Comparison of ENCODE assay signal across 30 mouse cellular contexts in the genomic region with DNA sequence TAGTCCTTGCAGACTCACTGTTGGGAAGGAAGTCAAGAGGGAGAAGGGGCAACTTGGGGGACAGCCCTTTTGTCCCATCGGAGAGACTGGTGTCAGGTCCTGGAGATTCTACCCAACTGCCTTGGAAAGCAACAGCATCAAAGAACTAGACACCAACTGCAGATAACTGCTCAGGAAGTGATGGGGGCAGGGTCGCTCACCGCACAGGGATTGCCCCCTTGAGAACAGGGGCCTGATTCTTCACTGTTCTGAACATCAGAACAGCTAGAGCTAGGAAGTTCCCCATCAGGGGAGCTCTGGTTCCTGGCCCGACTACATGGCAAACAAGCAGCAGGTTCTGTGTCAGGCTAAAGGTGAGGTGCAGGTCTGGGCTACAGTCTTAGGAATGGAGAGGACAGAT. TPM values are rescaled to one million over a fixed set of nuclear protein-coding genes. Genes with fewer than 3 reads are reported as not detected.
DNase-seq lines count a peak whose midpoint lies in the region; ATAC-seq and TF ChIP-seq lines count a peak whose summit lies in the region.
"Had no signal": no experiment of that assay in that cellular context is flagged by ENCODE, and none has a peak within 500 bp of the region (broad histone marks: within the 10 kb centered on the region; RNA-seq: fewer than 3 reads in every experiment).

No protein-coding gene starts in this region.

- no peaks in the 10 kb centered on the region for H3K27me3 ChIP-seq in intestine, postnatal 0 days (replicated peaks; ENCODE audit: control insufficient read depth, insufficient read depth, low read length)
- H3K27me3 ChIP-seq: heart, embryonic 13.5 days; midbrain, embryonic 13.5 days; neural tube, embryonic 15.5 days; stomach, embryonic 15.5 days had no signal

- H3K9ac ChIP-seq in intestine, postnatal 0 days (ENCODE audit: low read depth, low read length): no peak overlapping the region
- H3K9ac ChIP-seq: heart, embryonic 13.5 days; liver, embryonic 14.5 days; midbrain, embryonic 13.5 days; neural tube, embryonic 15.5 days; stomach, embryonic 15.5 days had no signal

- TF ChIP-seq CTCF in intestine, postnatal 0 days (IDR thresholded peaks at IDR 0.05; ENCODE audit: low read depth): no peak

- H3K79me2 ChIP-seq in macrophage (ENCODE audit: inconsistent target): no peaks in the 10 kb centered on the region

- no peak overlapping the region for H3K4me2 ChIP-seq in intestine, postnatal 0 days (replicated peaks; ENCODE audit: low read depth)
- H3K4me2 ChIP-seq: heart, embryonic 13.5 days; midbrain, embryonic 13.5 days; neural tube, embryonic 15.5 days; stomach, embryonic 15.5 days had no signal

- peak overlapping the region; percentile 79 for H3K27ac ChIP-seq in macrophage
- no peak overlapping the region for H3K27ac ChIP-seq in intestine, postnatal 0 days (ENCODE audit: low read depth, low read length)
- H3K27ac ChIP-seq: heart, adult 2 months; heart, embryonic 13.5 days; liver, embryonic 14.5 days; midbrain, embryonic 13.5 days; neural tube, embryonic 15.5 days; stomach, embryonic 15.5 days had no signal

- H3K36me3 ChIP-seq in macrophage (ENCODE audit: inconsistent target): no peaks in the 10 kb centered on the region
- H3K36me3 ChIP-seq in intestine, postnatal 0 days (ENCODE audit: control insufficient read depth, insufficient read depth): no peaks in the 10 kb centered on the region
- H3K36me3 ChIP-seq: heart, embryonic 13.5 days; midbrain, embryonic 13.5 days; neural tube, embryonic 15.5 days; stomach, embryonic 15.5 days had no signal

- ATAC-seq in activated CD4-positive, CD25-positive, alpha-beta regulatory T cell, adult 4 months: peak; percentile 72
- no peak for ATAC-seq in intestine, postnatal 0 days
- ATAC-seq: forebrain, embryonic 16.5 days; hindbrain, embryonic 16.5 days; intestine, embryonic 16.5 days; midbrain, embryonic 13.5 days had no signal

- no peaks in the 10 kb centered on the region for H3K9me3 ChIP-seq in intestine, postnatal 0 days (ENCODE audit: control insufficient read depth)
- H3K9me3 ChIP-seq: heart, embryonic 13.5 days; midbrain, embryonic 13.5 days; neural tube, embryonic 15.5 days; stomach, embryonic 15.5 days had no signal

- peak; percentile 46 for DNase-seq in CD4-positive helper T cell, adult 2 months (ENCODE audit: low read depth, low spot score)
- DNase-seq in thymus, postnatal 25 days: peak; percentile 51
- DNase-seq in left cerebral cortex, adult 11 months (ENCODE audit: low spot score): no peak
- DNase-seq in lung, postnatal 25 days (ENCODE audit: low spot score): no peak
- DNase-seq: adrenal gland, adult 8-10 months; cerebellum, adult 11-12 months; cerebellum, adult 9-11 months; heart, adult 2 months; heart, postnatal 14 days; kidney, adult 9 months; kidney, postnatal 10 days; layer of hippocampus, adult 9-11 months; liver; lung, adult 2 months; lung, postnatal 10 days; retina, postnatal 1 day; right cerebral cortex, postnatal 14 days had no signal

- H3K4me3 ChIP-seq in macrophage (ENCODE audit: inconsistent target): no peak overlapping the region
- no peak overlapping the region for H3K4me3 ChIP-seq in intestine, postnatal 0 days (ENCODE audit: low read depth, low read length)
- H3K4me3 ChIP-seq: erythroblast, embryonic 14.5 days; heart, adult 2 months; heart, embryonic 13.5 days; midbrain, embryonic 13.5 days; neural tube, embryonic 15.5 days; stomach, embryonic 15.5 days had no signal

- 42% methylated on average over 4 of the region's 4 CpGs for WGBS in macrophage (ENCODE audit: missing documents)
- WGBS in intestine, postnatal 0 days: 81% methylated on average over 4 of the region's 4 CpGs

- no peaks in the 10 kb centered on the region for H3K4me1 ChIP-seq in intestine, postnatal 0 days (replicated peaks; ENCODE audit: control insufficient read depth, insufficient read depth, low read length)
- H3K4me1 ChIP-seq: heart, embryonic 13.5 days; midbrain, embryonic 13.5 days; neural tube, embryonic 15.5 days; stomach, embryonic 15.5 days had no signal

RNA-seq across cellular contexts. Expression of a gene that starts 19.8 kb away (rescaled TPM):
- polyA plus RNA-seq in activated CD4-positive, CD25-positive, alpha-beta regulatory T cell, adult 4 months (2017; shearing (Covaris generic)): 100 to 1,000 TPM in 1 of 2 experiments, 10 to 100 TPM in 1; 87.9 to 139 TPM
- 100 to 1,000 TPM; 113 to 961 (median 353) TPM for total RNA-seq in macrophage (2018; cell fraction: chromatin; rRNA removed)
- total RNA-seq in macrophage (2018; cell fraction: cytosol; rRNA removed): 1,000 to 10,000 TPM in 2 of 26 experiments, 100 to 1,000 TPM in 24; 241 to 1,186 (median 606) TPM
- 1,000 to 10,000 TPM in 7 of 26 experiments, 100 to 1,000 TPM in 19; 164 to 1,820 (median 786) TPM for total RNA-seq in macrophage (2018; cell fraction: nucleus; rRNA removed)
- 132 to 265 TPM (median 207 TPM) in 3 replicates for polyA plus RNA-seq in macrophage (2018)
- 2.8 and 2.9 TPM in 2 replicates for polyA plus RNA-seq in intestine, postnatal 0 days (2015; fragmentation: Nextera tagmentation; extraction: Ambion mirVana)

RNA-seq across cellular contexts. Expression of a gene that starts 48.5 kb away (rescaled TPM):
- 10 to 100 TPM in 1 of 2 experiments, 1 to 10 TPM in 1; 6.3 to 14.2 TPM for polyA plus RNA-seq in activated CD4-positive, CD25-positive, alpha-beta regulatory T cell, adult 4 months (2017; shearing (Covaris generic))
- 1 to 10 TPM in 18 of 26 experiments, under 1 TPM in 7, not detected in 1; 0.25 to 6.0 (median 1.6) TPM for total RNA-seq in macrophage (2018; cell fraction: chromatin; rRNA removed)
- total RNA-seq in macrophage (2018; cell fraction: cytosol; rRNA removed): 1 to 10 TPM in 19 of 26 experiments, under 1 TPM in 7; 0.49 to 4.4 (median 1.9) TPM
- total RNA-seq in macrophage (2018; cell fraction: nucleus; rRNA removed): 1 to 10 TPM in 23 of 26 experiments, under 1 TPM in 3; 0.25 to 7.7 (median 3.6) TPM
- polyA plus RNA-seq in macrophage (2018): 0.25 to 0.66 TPM (median 0.59 TPM) in 3 replicates
- 0.04 and 0.08 TPM in 2 replicates for polyA plus RNA-seq in intestine, postnatal 0 days (2015; fragmentation: Nextera tagmentation; extraction: Ambion mirVana)
- polyA plus RNA-seq: erythroblast, embryonic 14.5 days; forebrain, embryonic 11.5 days; intestine, embryonic 16.5 days had no signal

Comparison
In these comparisons a context has a peak if more than half of its experiments do, and no peak if none do; other contexts are left out.
1. DNase-seq: peak in CD4-positive helper T cell, adult 2 months (single experiment) and thymus, postnatal 25 days (single experiment); none in left cerebral cortex, adult 11 months (single experiment) and lung, postnatal 25 days (single experiment).
2. RNA of a gene that starts 19.8 kb away (polyA plus RNA-seq): 132 to 265 TPM in macrophage and 87.9 to 139 TPM in activated CD4-positive, CD25-positive, alpha-beta regulatory T cell, adult 4 months; 2.8 to 2.9 TPM in intestine, postnatal 0 days; every median in the first group is over 10 times any median in the second.